Comparison of ENCODE assay signal across 8 mouse cellular contexts in genomic region chr1:91397927-91398259, GRCm38 (mm10). TPM values are rescaled to one million over a fixed set of nuclear protein-coding genes. Genes with fewer than 3 reads are reported as not detected.
DNase-seq lines count a peak whose midpoint lies in the region; ATAC-seq and TF ChIP-seq lines count a peak whose summit lies in the region.

No protein-coding gene starts in this region.

- H3K4me3 ChIP-seq in thymus, adult 2 months (ENCODE audit: control insufficient read depth, insufficient read depth, low read length): peak overlapping the region; percentile 68
- H3K4me3 ChIP-seq in intestine, embryonic 16.5 days (ENCODE audit: low read length): peak overlapping the region; percentile 90
- H3K4me3 ChIP-seq in midbrain, embryonic 12.5 days: peak overlapping the region; percentile 93

- WGBS in thymus, adult 2 months: 2% methylated on average over 12 of the region's 12 CpGs
- 2% methylated on average over 12 of the region's 12 CpGs for WGBS in intestine, embryonic 16.5 days
- 2% methylated on average over 12 of the region's 12 CpGs for WGBS in midbrain, embryonic 12.5 days

- TF ChIP-seq POLR2A in thymus, adult 2 months (IDR thresholded peaks at IDR 0.05; ENCODE audit: control insufficient read depth, extremely low read depth, insufficient read depth, low read length, poor library complexity): no peak

- no peak overlapping the region for H3K27ac ChIP-seq in thymus, adult 2 months (ENCODE audit: control insufficient read depth, insufficient read depth, low read length)
- H3K27ac ChIP-seq in intestine, embryonic 16.5 days (ENCODE audit: low read length): peak overlapping the region; percentile 73
- peak overlapping the region; percentile 89 for H3K27ac ChIP-seq in midbrain, embryonic 12.5 days (replicated peaks)

- peaks cover 9% of the 10 kb centered on the region for H3K4me1 ChIP-seq in thymus, adult 2 months (replicated peaks; ENCODE audit: control insufficient read depth, insufficient read depth, low read length)
- peaks cover 10% of the 10 kb centered on the region for H3K4me1 ChIP-seq in intestine, embryonic 16.5 days (ENCODE audit: control insufficient read depth, insufficient read depth, low read length)
- peaks cover 24% of the 10 kb centered on the region for H3K4me1 ChIP-seq in midbrain, embryonic 12.5 days

- H3K9ac ChIP-seq in intestine, embryonic 16.5 days (ENCODE audit: low read depth, low read length): peak overlapping the region; percentile 93
- peak overlapping the region; percentile 92 for H3K9ac ChIP-seq in midbrain, embryonic 12.5 days (replicated peaks)

- peak overlapping the region; percentile 91 for H3K4me2 ChIP-seq in intestine, embryonic 16.5 days (ENCODE audit: low read depth, low read length)
- H3K4me2 ChIP-seq in midbrain, embryonic 12.5 days (replicated peaks): peak overlapping the region; percentile 93

- no peak for TF ChIP-seq CTCF in thymus, adult 2 months (IDR thresholded peaks at IDR 0.05; ENCODE audit: borderline replicate concordance, control insufficient read depth, extremely low read depth, insufficient read depth, low read length, poor library complexity)

- DNase-seq in cerebellum, adult 11-12 months: peak; percentile 46
- DNase-seq in cerebellum, postnatal 25 days: no peak
- DNase-seq in thymus, adult 2 months: no peak
- DNase-seq in thymus, adult 18-20 months: no peak
- DNase-seq in gastrocnemius, postnatal 10 days: no peak
- DNase-seq in thymus, postnatal 4 days: no peak

- peaks cover 3% of the 10 kb centered on the region for H3K36me3 ChIP-seq in thymus, adult 2 months (ENCODE audit: control insufficient read depth, insufficient read depth, low read length)
- H3K36me3 ChIP-seq in intestine, embryonic 16.5 days (ENCODE audit: control insufficient read depth, insufficient read depth, low read length): no peaks in the 10 kb centered on the region
- peaks cover 17% of the 10 kb centered on the region for H3K36me3 ChIP-seq in midbrain, embryonic 12.5 days

- no peaks in the 10 kb centered on the region for H3K27me3 ChIP-seq in thymus, adult 2 months (ENCODE audit: control insufficient read depth, insufficient read depth, low read length)
- no peaks in the 10 kb centered on the region for H3K27me3 ChIP-seq in intestine, embryonic 16.5 days (replicated peaks; ENCODE audit: control insufficient read depth, insufficient read depth, low read length)
- H3K27me3 ChIP-seq in midbrain, embryonic 12.5 days: 0 out of 2 replicates have a peak, but pooled peaks cover 4% of the 10 kb centered on the region

- no peak for ATAC-seq in intestine, embryonic 16.5 days
- no peak for ATAC-seq in midbrain, embryonic 12.5 days (ENCODE audit: low FRiP score, low read depth)

- no peaks in the 10 kb centered on the region for H3K9me3 ChIP-seq in intestine, embryonic 16.5 days (ENCODE audit: control insufficient read depth, low read length)
- H3K9me3 ChIP-seq in midbrain, embryonic 12.5 days: no peaks in the 10 kb centered on the region

RNA-seq across cellular contexts. Expression of gene Ilkap, which starts 0.7 kb away (rescaled TPM):
- 90.3 and 104 TPM in 2 replicates for polyA plus RNA-seq in thymus, adult 2 months (2012; rRNA removed)
- polyA plus RNA-seq in intestine, embryonic 16.5 days (2015; fragmentation: Nextera tagmentation; extraction: Ambion mirVana): 102 and 112 TPM in 2 replicates
- polyA plus RNA-seq in midbrain, embryonic 12.5 days (2016; fragmentation: Nextera tagmentation; extraction: Ambion mirVana): 153 and 155 TPM in 2 replicates
- total RNA-seq in gastrocnemius, postnatal 10 days (2021): 10 to 100 TPM; 48.2 to 49.3 TPM

RNA-seq across cellular contexts. Expression of gene Hes6, which starts 15.9 kb away (rescaled TPM):
- polyA plus RNA-seq in thymus, adult 2 months (2012; rRNA removed): 200 and 203 TPM in 2 replicates
- 98.7 and 105 TPM in 2 replicates for polyA plus RNA-seq in intestine, embryonic 16.5 days (2015; fragmentation: Nextera tagmentation; extraction: Ambion mirVana)
- 432 and 455 TPM in 2 replicates for polyA plus RNA-seq in midbrain, embryonic 12.5 days (2016; fragmentation: Nextera tagmentation; extraction: Ambion mirVana)
- 10 to 100 TPM; 19.8 to 21.4 TPM for total RNA-seq in gastrocnemius, postnatal 10 days (2021)

RNA-seq across cellular contexts. Expression of gene Erfe, which starts 31.7 kb away (rescaled TPM):
- 1.4 and 2.5 TPM in 2 replicates for polyA plus RNA-seq in thymus, adult 2 months (2012; rRNA removed)
- polyA plus RNA-seq in intestine, embryonic 16.5 days (2015; fragmentation: Nextera tagmentation; extraction: Ambion mirVana): 7.1 and 9.0 TPM in 2 replicates
- polyA plus RNA-seq in midbrain, embryonic 12.5 days (2016; fragmentation: Nextera tagmentation; extraction: Ambion mirVana): 0.48 and 0.59 TPM in 2 replicates
- total RNA-seq in gastrocnemius, postnatal 10 days (2021): 1 to 10 TPM; 1.1 to 1.3 TPM

RNA-seq across cellular contexts. Expression of gene Klhl30, which starts 47.1 kb away (rescaled TPM):
- polyA plus RNA-seq in thymus, adult 2 months (2012; rRNA removed): 0.68 and 4.0 TPM in 2 replicates
- 0.37 and 0.38 TPM in 2 replicates for polyA plus RNA-seq in intestine, embryonic 16.5 days (2015; fragmentation: Nextera tagmentation; extraction: Ambion mirVana)
- 0.11 TPM in 1 of 2 replicates, not detected in the other for polyA plus RNA-seq in midbrain, embryonic 12.5 days (2016; fragmentation: Nextera tagmentation; extraction: Ambion mirVana)
- total RNA-seq in gastrocnemius, postnatal 10 days (2021): 10 to 100 TPM; 70.3 to 75.2 TPM
